Mouse (Mus musculus) ovary, postnatal 14 days (tissue): ENCODE measurements around the gene Sirt7.

Source experiments
- DNase-seq: peaks from one replicate; pipeline ENCODE4 v3.0.0; 2022; ENCODE audit warnings: low spot score

Sirt7 gene

GRCm38 (mm10) chr11:120625152-120625775, at the start of gene Sirt7:
Gene Sirt7, minus strand, starts transcription at chr11:120625240.
- DNase-seq: no peak

- no peak for DNase-seq
These were observed 48.6 kb upstream of the Sirt7 start for GRCm38 (mm10) chr11:120673594-120674122.

- peak; percentile 90 for DNase-seq
These were observed 47.9 kb upstream of the Sirt7 start, which contains the start of gene Aspscr1 for GRCm38 (mm10) chr11:120672687-120673593. Gene Aspscr1, plus strand, starts transcription at chr11:120672973.

- no peak for DNase-seq
These were observed 41.6 kb upstream of the Sirt7 start for GRCm38 (mm10) chr11:120666617-120667016.

- DNase-seq: no peak
These were observed 40.4 kb upstream of the Sirt7 start for GRCm38 (mm10) chr11:120665406-120665805.

- no peak for DNase-seq
These were observed 38.7 kb upstream of the Sirt7 start for GRCm38 (mm10) chr11:120663714-120664113.

GRCm38 (mm10) chr11:120662759-120663158, 37.7 kb upstream of the Sirt7 start:
- no peak for DNase-seq

- DNase-seq: no peak
These were observed 36.0 kb upstream of the Sirt7 start, which contains the start of gene Notum for GRCm38 (mm10) chr11:120661076-120661460. Gene Notum, minus strand, starts transcription at chr11:120661175.

- DNase-seq: peak; percentile 34
These were observed 35.4 kb upstream of the Sirt7 start for GRCm38 (mm10) chr11:120660301-120661075.

- DNase-seq: no peak
These were observed 34.7 kb upstream of the Sirt7 start for GRCm38 (mm10) chr11:120659509-120660300.

GRCm38 (mm10) chr11:120658876-120659410, 33.9 kb upstream of the Sirt7 start:
- peak; percentile 80 for DNase-seq

GRCm38 (mm10) chr11:120657301-120657700, 32.3 kb upstream of the Sirt7 start:
- DNase-seq: no peak

- no peak for DNase-seq
These were observed 29.7 kb upstream of the Sirt7 start for GRCm38 (mm10) chr11:120654741-120655140.

- DNase-seq: no peak
These were observed 26.8 kb upstream of the Sirt7 start for GRCm38 (mm10) chr11:120651872-120652271.

- DNase-seq: no peak
These were observed 23.0 kb upstream of the Sirt7 start, which contains the start of gene Myadml2 for GRCm38 (mm10) chr11:120648001-120648476. Gene Myadml2, minus strand, starts transcription at chr11:120648158.

GRCm38 (mm10) chr11:120647047-120647830, 22.2 kb upstream of the Sirt7 start:
- DNase-seq: no peak

- peak; percentile 88 for DNase-seq
These were observed 18.6 kb upstream of the Sirt7 start, which contains the start of gene Pycr1 for GRCm38 (mm10) chr11:120643601-120643987. Gene Pycr1, minus strand, starts transcription at chr11:120643769.

- DNase-seq: no peak
These were observed 18.0 kb upstream of the Sirt7 start for GRCm38 (mm10) chr11:120642939-120643600.

- DNase-seq: no peak
These were observed 16.8 kb upstream of the Sirt7 start for GRCm38 (mm10) chr11:120641869-120642268.
